Mouse (Mus musculus) midbrain, postnatal 0 days (tissue): Measurements from ENCODE around the gene Sulf2. TPM values are rescaled to one million over a fixed set of nuclear protein-coding genes. Genes with fewer than 3 reads are reported as not detected.

Source experiments
- ATAC-seq: fragments of 200-750 bp; cut with Nextera tagmentation; 2 replicates; pipeline ENCODE4 v1.8.0; 2017; ENCODE audit warnings: moderate number of reproducible peaks, mild to moderate bottlenecking, moderate TSS enrichment, moderate library complexity; ENCODE audit not compliant: low FRiP score
- DNase-seq: peaks from one replicate; pipeline ENCODE4 v3.0.0-alpha.2; 2015; ENCODE audit warnings: low spot score
- H3K27ac ChIP-seq: fragments of 300-500 bp; sonication (generic); 2 replicates; pipeline ENCODE4 v1.5.1; 2014; ENCODE audit warnings: low read depth, mild to moderate bottlenecking, low read length, mixed read lengths
- H3K27me3 ChIP-seq: fragments of 300-500 bp; sonication (generic); 2 replicates; pipeline ENCODE4 v1.6.1; 2014; ENCODE audit warnings: low read length, control low read depth, mixed read lengths; ENCODE audit not compliant: insufficient read depth
- H3K36me3 ChIP-seq: fragments of 300-500 bp; sonication (generic); 2 replicates; pipeline ENCODE4 v1.6.1; 2014; ENCODE audit warnings: low read length, control low read depth, mixed read lengths; ENCODE audit not compliant: insufficient read depth
- H3K4me1 ChIP-seq: fragments of 300-500 bp; sonication (generic); 2 replicates; pipeline ENCODE4 v1.6.1; 2014; ENCODE audit warnings: mild to moderate bottlenecking, control low read depth, antibody characterized with exemption, low read length, mixed read lengths; ENCODE audit not compliant: insufficient read depth
- H3K4me2 ChIP-seq: fragments of 300-500 bp; sonication (generic); 2 replicates; pipeline ENCODE4 v1.6.1; 2014; ENCODE audit warnings: low read depth, mild to moderate bottlenecking, low read length, mixed read lengths; ENCODE audit not compliant: poor library complexity, severe bottlenecking
- H3K4me3 ChIP-seq: fragments of 300-500 bp; sonication (generic); 2 replicates; pipeline ENCODE4 v1.5.1; 2014; ENCODE audit warnings: low read depth, mild to moderate bottlenecking, low read length, moderate library complexity
- H3K9ac ChIP-seq: fragments of 300-500 bp; sonication (generic); replicated peaks from 2 replicates; pipeline ENCODE4 v1.6.1; 2014; ENCODE audit warnings: mild to moderate bottlenecking, low read length, moderate library complexity, mixed read lengths; ENCODE audit not compliant: poor library complexity, severe bottlenecking
- H3K9me3 ChIP-seq: fragments of 300-500 bp; sonication (generic); 2 replicates; pipeline ENCODE4 v1.6.1; 2016; ENCODE audit warnings: low read length, control low read depth
- CTCF ChIP-seq: IDR thresholded peaks from 2 replicates; pipeline ENCODE4 v1.5.1; 2016; ENCODE audit warnings: antibody characterized with exemption, mild to moderate bottlenecking
- WGBS: fragments of 180-500 bp; shearing (Covaris S2); extraction: QIAGEN DNeasy Blood & Tissue Kit; methylation state at CpG from one replicate; pipeline ENCODE4 v1.1.7; 2014; 5-methylcytosine and 5-hydroxymethylcytosine counted together
- polyA plus RNA-seq: library from polyadenylated mRNA; unstranded; fragments of >200 nt; fragmentation: Nextera tagmentation; extraction: Ambion mirVana; gene quantifications from 2 replicates; pipeline ENCODE4 v1.2.1, GENCODE M21; 2015
- total RNA-seq: library from RNA; depleted of rRNA; stranded (reverse); fragments of >200 nt; gene quantifications from 2 replicates; pipeline ENCODE4 v1.2.3, GENCODE M21; 2014

The Sulf2 gene
- total and polyA plus RNA-seq, 2 experiments from 2014 or later, result 99.6 to 127 TPM

GRCm38 (mm10) chr2:166107911-166108310 is 47.6 kb downstream of the Sulf2 start:
- no peak; the same call in 1 of the 2 replicates for TF ChIP-seq CTCF
- WGBS, result 46% methylated on average over 5 of the region's 5 CpGs
- Histone ChIP-seq H3K27me3 (no peaks in the 10 kb centered on the region), H3K27ac (peak overlapping the region; percentile 59; the same call in 1 of the 2 replicates), H3K4me3 (no peak overlapping the region), H3K9ac (no peak overlapping the region), H3K4me2 (no peak overlapping the region), H3K4me1 (0 out of 2 replicates have a peak, but pooled peaks cover 3% of the 10 kb centered on the region), H3K9me3 (no peaks in the 10 kb centered on the region), H3K36me3 (no peaks in the 10 kb centered on the region)
- ATAC-seq (no peak), DNase-seq (no peak)

GRCm38 (mm10) chr2:166106631-166107030 is 48.8 kb downstream of the Sulf2 start:
- no peaks in the 10 kb centered on the region for H3K27me3 ChIP-seq
- no peaks in the 10 kb centered on the region for H3K9me3 ChIP-seq
- no peak overlapping the region for H3K4me2 ChIP-seq
- H3K27ac ChIP-seq, result peak overlapping the region; percentile 59; the same call in 1 of the 2 replicates
- 0 out of 2 replicates have a peak, but pooled peaks cover 3% of the 10 kb centered on the region for H3K4me1 ChIP-seq
- DNase-seq, result peak; percentile 60
- H3K4me3 ChIP-seq, result no peak overlapping the region
- TF ChIP-seq CTCF, result no peak
- WGBS, result 46% methylated on average over 2 of the region's 2 CpGs
- no peaks in the 10 kb centered on the region for H3K36me3 ChIP-seq
- no peak for ATAC-seq
- H3K9ac ChIP-seq, result no peak overlapping the region

- 80% methylated on average over 9 of the region's 9 CpGs for WGBS
- no peak overlapping the region for H3K4me3 ChIP-seq
- H3K4me1 ChIP-seq, result 0 out of 2 replicates have a peak, but pooled peaks cover 3% of the 10 kb centered on the region
- no peak overlapping the region for H3K27ac ChIP-seq
- no peaks in the 10 kb centered on the region for H3K9me3 ChIP-seq
- ATAC-seq, result no peak
- H3K4me2 ChIP-seq, result no peak overlapping the region
- H3K9ac ChIP-seq, result no peak overlapping the region
- H3K36me3 ChIP-seq, result no peaks in the 10 kb centered on the region
- no peak for DNase-seq
- TF ChIP-seq CTCF, result no peak
- no peaks in the 10 kb centered on the region for H3K27me3 ChIP-seq
Measured at GRCm38 (mm10) chr2:166105911-166106310, 49.6 kb downstream of the Sulf2 start.

GRCm38 (mm10) chr2:166102893-166103292 is 52.6 kb downstream of the Sulf2 start:
- Histone ChIP-seq H3K4me2 (no peak overlapping the region), H3K27ac (no peak overlapping the region), H3K9me3 (no peaks in the 10 kb centered on the region), H3K4me1 (0 out of 2 replicates have a peak, but pooled peaks cover 3% of the 10 kb centered on the region), H3K27me3 (no peaks in the 10 kb centered on the region), H3K4me3 (no peak overlapping the region), H3K9ac (no peak overlapping the region), H3K36me3 (no peaks in the 10 kb centered on the region)
- TF ChIP-seq CTCF, result no peak
- ATAC-seq, result no peak
- no peak for DNase-seq
- WGBS, result 66% methylated on average over 7 of the region's 7 CpGs

GRCm38 (mm10) chr2:166100309-166101262 is 54.9 kb downstream of the Sulf2 start:
- Histone ChIP-seq H3K9ac (no peak overlapping the region), H3K4me3 (no peak overlapping the region), H3K36me3 (no peaks in the 10 kb centered on the region), H3K27ac (peak overlapping the region; percentile 32; the same call in 1 of the 2 replicates), H3K4me2 (no peak overlapping the region), H3K9me3 (no peaks in the 10 kb centered on the region), H3K4me1 (no peaks in the 10 kb centered on the region), H3K27me3 (no peaks in the 10 kb centered on the region)
- DNase-seq (no peak), ATAC-seq (no peak)
- TF ChIP-seq CTCF, result no peak
- WGBS, result 64% methylated on average over 21 of the region's 21 CpGs
